Mouse (Mus musculus): ENCODE measurements around the gene Sytl3. TPM values are rescaled to one million over a fixed set of nuclear protein-coding genes. Genes with fewer than 3 reads are reported as not detected.
A peak's percentile ranks its signal among the peaks of the same experiment; 100 is the strongest.

Gene Sytl3
- polyA plus RNA-seq, 3 experiments from 2014 or later = 2.5 to 23.6 (median 3.9) TPM

DNA sequence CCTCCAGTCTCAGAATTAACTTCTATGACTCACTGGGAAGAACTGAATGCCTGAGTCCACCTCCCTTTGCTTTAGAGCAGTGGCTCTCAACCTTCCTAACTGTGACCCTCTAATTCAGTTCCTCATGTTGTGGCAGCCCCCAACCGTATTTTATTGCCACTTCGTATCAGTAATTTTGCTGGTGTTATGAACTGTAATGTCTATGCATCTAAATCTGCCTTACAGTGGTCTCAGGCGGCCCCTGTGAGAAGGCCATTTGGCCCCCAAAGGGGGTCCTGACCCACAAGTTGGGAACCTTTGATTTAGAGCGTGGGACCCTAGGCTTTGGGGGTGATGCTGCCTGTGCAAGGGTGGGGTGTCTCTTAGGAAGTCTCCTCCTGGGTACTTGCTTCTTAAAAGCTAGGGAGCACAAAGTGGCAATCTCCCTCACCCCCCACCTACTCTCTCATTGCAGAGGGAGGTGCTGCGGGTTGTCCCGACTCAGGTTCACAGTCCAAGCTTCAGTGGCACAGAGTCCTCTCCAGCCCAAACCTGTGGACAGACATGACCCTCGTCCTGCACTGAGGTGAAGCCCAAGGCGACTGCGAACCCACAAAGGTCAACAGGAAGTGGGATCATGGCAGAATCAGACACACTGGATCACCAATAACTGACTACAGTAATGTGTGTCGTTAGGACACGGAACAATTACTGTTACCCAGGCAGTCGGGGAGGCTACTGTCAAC is 78.5 kb downstream of the Sytl3 start:
- ATAC-seq = no peak

DNA sequence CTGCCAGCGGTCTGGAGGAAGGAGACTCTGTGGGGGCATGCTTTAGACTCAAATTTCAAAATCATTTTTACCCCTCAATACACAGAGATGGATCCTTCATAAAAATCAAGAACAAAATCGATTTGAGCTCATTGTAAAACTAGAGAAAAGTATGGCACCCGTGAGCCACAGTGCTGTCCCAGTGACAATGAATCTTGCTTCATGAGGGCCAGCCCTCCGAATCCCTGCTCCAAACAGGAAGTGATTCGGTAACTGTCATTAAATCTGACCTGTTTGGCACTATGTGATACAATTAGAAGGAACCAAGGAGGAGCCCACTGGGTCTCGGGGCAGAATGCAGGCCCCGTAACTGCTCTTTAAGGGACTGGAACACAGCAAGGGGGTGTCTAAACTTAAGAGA is 79.9 kb downstream of the Sytl3 start:
- ATAC-seq = no peak

DNA sequence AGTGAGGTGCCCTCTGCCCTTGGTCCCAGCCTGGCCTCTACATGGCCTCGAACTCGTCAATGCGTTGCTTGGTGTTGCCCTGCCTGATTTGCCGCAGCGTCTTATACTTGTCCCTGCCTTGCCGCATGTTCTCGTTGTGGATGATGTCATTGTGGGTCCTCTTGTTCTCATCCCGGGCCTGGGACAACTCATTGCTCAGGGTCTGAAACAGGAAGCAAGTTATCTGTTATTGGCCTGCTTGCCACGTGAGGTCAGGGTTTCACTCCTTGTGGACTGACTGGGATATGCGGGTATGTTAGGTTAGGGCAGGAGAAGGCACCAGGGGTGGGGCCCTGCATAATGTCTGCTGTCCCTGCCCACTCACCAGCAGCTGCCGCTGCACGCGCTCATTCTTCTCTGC is 80.4 kb downstream of the Sytl3 start:
- ATAC-seq = no peak

DNA sequence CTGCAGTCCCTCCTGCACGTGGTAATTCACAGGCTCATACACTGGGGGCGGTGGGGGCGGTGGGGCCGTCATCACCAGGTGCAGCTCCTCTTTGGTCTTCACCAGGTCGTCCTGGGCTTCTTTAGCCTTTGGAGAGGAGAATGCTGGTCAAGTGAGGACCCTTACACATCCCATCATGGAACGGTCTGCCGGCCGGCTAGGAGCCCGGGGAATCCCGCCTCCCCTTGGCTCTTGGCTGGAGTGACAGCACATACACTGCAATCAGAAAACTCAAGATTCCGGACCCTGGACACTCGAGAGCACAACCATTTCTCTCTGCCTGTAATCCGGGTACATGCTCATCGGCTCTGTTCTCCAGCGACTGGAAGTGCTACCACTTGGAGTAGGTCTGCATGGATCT is 80.9 kb downstream of the Sytl3 start:
- ATAC-seq = no peak

DNA sequence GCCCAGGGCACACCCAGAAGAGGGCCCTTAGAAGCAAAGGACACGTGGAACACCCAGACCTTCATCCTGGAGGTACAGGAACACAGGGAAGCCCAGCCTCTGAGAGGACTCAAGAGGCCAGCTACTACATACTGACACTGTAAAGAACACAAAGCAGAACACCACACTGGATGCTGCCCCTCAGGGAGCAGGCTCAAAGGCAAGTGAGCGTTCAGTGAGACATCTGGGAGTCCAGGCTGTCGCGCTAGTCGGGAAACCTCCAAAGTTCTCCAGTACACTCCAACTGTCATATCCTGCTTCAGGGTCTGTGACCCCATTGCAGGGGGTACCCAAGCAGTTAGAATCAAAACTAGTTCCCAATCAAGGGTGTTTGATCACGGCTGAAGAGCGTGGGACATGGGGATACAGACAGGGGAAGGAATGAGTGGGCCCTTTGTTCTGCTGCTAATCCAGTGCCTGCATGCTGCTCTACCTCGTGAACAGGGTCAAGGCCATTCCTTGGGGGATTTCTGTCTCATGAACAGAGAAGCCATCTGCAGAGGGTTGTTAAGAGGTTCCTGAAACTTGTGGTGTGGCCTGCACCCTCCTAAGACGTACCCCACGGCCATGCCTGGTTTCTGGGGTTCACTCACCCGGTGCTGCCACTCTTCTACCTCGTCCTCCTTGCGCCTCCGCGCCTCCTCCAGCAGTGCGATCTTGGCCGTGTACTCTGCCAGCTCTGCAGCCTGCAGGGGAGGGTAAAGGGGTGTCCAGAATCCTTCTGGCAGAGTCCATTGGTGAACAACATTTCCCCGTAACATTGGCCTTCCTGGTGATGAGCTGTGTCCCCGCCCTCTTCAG is 81.7 kb downstream of the Sytl3 start:
- no peak for ATAC-seq

DNA sequence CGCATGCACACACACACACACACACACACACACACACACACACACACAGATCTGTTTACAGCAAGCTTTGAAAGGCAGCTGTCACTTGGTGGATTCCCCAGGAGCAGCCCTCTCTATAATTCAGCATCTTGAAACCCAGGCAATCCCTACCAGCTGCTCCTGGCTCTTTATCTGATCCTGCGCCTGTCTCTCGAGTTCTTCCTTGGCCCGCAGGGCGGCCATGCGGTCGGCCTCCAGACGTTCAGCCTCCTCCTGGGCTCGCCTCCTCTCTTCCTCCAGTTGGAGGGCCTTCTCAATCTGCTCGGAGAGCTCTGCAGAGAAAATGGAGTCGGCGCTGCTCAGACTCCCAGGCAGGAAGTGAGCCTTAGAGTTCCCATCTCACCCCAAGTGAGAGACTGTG is 82.4 kb downstream of the Sytl3 start:
- ATAC-seq = no peak

DNA sequence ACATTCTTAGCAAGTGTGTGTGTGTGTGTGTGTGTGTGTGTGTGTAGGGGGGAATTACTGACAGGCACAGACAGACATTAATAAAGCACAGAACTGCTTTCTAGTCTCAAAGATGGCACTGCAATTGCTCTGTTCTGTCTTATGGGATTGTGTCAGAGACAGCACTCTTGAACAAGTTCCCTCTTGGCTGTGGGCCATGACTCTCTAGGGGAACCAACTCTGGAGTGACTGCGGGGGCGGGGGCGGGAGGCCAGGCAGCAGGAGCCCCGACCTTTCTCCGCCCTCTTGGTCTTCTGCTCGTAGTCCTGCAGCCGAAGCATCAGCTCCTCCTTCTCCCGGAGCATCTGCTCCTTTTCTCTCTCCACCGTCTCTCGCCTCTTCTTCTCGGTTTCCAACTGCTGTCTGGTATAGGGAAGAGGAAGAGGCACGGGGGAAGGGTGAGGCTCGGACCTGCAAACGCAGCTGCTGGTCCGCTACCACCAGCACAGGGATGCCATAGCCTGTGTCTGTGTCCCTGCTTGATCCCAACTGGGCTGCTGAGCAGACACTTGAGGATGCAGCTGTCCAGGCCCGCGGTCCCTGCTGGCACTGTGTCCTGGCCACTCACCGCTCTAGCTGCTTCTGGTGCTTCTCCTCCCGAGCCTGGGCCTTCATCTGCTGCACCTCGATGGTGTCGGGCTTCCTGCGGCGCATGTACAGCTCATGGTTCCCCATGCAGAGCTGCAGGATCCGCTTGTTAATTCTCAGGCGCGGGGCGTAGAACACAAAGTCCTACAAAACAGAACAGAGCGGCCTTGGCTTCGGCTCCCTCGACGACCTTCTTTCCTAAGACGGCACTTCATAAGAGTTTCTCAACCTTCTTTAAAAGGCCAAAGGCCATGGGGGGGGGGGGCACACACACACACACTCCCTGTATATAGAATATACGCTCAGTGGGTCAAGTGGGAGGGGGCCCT is 83.5 kb downstream of the Sytl3 start:
- ATAC-seq = no peak

DNA sequence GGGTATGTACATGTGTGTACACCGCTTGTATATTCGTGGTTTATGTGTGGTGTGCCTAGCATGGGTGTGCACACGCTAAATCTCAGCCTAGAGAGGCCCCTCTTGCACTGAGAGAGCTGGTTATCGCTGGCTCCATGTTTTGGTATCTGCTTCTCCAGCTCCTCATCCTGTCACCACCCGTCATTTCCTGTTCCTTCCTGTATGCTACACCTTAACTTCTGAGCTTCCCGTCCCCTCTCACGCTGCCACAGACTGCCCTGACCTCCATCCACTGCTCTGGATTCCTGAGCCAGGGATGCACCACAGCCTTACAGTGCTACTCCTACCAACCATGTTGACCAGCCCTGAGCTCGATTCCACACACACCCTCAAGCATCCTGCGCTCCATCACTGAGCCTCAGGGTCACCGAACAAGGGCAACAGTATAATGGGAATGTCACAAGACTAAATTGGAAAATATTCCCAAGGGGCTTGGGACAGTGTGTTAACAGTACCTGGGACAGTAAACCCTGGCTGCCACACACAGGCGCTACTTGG is 84.2 kb downstream of the Sytl3 start:
- peak; percentile 26 for ATAC-seq

DNA sequence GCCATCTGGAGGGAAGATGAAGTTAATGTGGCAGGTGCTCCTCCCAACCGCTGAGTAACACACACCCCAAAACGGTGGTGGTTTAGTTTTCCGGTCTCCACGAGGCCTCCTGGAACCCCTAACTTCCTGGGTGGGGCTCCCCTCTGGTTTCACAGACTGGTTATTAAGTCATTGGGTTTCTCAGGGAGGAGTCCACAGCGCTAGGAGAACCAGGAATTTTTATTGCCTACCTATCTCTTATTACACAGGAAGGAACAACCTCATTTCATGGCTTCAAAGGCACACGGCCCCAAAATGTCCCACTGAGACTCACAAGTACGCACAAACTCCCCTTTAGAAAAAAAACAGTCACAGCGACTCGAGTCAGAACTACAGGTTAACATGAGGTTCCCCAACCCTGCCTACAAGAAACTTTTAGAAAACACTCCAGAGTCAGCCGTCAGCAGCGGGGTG is 84.9 kb downstream of the Sytl3 start:
- ATAC-seq = peak; percentile 82

DNA sequence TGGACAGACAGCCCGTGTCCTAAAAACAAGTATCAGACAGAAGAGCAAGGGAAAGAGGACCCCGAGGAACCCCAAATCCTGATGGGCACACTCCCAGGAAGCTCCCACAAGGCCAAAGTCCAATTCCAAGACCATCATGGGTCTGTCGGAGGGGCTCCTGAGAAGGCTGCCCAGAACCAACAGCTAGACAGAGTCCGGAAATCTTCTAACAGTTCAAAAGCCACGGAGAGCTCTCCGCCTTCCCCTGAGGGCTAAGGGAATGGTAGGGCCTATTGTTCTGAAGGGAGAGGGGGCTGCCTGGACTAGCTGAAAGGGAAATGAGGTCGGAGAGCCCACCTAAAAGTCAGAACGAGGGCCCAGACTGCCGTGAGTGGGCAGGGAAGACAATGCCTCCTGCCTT is 85.5 kb downstream of the Sytl3 start:
- ATAC-seq = no peak

DNA sequence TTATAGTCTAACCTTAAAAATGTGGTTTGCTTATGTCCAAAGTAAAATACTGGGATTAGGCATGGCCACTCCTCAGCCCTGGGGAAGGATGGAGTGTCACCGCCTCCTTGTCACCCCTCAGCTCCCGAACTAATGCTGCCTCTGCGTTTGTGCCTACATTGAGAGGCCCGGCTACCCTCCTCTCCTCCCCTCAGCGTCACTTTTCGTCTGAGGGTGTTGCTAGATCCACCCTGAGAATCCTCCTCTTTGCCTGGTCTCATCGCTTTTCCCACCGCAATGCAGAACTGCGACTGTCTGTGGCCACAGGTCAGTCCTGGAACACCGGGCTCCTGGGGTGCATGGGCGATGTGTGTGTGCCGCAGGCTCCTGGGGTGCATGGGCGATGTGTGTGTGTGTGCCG is 86.0 kb downstream of the Sytl3 start:
- no peak for ATAC-seq

DNA sequence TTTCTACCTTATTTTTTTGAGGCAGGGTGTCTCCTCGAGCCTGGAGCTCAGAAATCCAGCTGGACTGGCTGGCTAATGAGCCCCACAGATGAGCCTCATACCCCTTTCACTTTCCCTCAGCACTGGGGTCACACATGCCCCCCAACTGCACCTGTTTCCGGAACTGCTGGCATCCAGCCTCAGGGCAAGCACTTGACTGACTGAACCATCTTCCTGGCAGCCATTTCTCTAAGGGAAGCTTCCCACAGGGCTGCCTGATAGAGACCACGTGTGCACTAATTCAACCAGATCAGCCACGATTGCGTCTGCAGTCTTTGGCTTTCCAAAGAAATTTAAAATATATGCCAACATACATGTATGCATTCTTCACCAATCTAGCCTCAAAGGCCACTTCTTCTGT is 86.6 kb downstream of the Sytl3 start:
- no peak for ATAC-seq

DNA sequence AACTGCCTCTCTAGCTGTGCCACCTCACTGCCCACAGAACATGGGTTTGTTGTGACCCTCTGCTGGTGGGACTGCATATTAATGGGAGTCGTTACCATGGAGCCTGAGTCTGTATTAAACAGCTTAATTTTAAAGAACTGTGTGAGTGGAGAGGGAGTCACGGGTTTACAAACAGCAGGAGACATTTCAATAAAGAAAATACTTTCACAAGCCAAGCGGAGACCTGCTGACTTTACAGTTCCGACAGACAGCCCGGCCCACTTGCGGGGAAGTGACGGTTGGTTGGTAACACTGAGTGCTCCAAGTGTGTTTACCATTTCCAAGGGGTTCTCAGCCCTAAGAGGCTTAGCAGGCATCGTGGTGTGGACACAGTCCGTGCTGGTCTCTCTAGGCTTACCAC is 87.1 kb downstream of the Sytl3 start:
- peak; percentile 19 for ATAC-seq

DNA sequence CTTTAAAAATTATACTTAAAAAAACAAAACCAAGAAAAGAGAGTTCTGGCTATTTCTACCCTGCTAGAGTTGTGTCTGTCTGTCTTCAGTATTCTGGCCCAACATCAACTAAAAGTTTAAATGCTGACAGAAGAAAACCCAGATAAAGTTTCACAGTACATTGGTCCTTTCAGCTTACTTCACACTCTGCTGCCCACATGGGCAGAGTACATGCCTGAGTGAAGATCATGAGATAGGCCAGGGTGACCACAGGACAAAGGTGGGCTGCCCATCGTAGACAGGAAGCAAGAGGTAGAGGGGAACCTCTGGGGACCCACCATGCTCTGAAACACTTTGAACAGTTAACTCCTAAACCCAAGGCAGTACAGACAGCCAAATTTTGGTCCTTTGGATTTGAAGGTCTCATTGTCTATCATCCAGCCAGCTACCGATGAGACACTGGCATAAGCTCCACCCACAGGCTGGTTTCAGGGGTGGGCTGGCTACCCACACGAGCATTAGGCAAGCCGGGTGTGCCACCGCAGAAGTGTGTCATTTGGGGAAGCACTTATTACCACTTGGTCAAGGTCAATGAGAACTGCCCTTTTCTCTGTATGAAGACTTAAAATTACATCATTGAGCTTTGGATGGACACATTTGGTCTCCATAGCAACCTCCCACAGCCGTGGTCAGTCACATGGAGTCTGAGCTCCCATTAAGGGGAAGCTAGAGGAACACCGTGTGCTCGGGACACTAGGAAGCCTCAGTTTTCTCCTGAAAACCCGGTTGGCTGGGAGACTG is 87.7 kb downstream of the Sytl3 start:
- no peak for ATAC-seq

DNA sequence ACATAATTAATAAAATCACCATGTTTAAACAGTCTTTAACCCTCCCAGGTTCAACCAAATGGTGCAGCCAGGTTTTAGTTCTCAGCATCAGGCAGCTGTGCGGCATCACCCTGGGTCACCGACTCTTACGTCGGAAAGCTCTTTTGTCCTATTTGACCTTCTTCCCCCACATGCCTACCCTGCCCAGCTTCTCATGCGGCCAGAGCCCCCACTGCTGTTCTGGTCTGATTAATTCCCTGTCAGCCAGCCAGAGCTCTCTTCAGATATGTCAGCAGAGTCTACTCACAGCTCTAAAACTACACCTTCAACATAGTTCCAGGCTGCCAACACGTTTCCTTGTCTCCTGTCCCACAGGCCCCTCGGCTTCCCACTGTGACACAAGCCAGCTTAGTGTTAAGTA is 88.6 kb downstream of the Sytl3 start:
- no peak for ATAC-seq

DNA sequence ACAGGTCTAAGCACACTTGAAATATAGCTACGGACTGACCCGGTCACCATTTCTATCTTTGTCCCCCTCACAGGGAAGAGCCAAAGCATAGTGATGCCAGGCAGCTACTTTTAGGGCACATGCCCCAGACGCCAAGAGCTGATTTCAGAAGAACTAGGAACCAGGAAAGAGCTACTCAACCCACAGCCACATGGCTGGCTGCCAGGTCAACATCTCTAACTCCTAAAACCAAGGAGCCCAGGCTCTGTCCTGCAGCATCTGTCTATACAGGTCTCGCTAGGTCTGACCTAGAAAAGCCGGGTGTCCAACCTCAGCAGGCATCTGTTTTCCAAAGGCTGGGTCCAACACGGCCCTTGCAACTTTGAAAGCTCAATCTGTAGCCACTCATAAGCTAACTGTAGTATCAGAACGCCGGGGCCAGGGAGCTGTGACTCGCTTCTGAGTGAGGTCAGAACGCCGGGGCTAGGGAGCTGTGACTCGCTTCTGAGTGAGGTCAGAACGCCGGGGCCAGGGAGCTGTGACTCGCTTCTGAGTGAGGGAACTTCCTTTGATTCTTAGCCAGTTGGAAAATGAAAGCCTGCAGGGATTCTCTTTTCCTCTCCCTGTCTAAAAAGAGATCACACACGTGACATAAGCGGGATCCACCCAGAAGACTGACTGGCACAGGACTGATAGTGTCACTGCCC is 90.0 kb downstream of the Sytl3 start:
- no peak for ATAC-seq

DNA sequence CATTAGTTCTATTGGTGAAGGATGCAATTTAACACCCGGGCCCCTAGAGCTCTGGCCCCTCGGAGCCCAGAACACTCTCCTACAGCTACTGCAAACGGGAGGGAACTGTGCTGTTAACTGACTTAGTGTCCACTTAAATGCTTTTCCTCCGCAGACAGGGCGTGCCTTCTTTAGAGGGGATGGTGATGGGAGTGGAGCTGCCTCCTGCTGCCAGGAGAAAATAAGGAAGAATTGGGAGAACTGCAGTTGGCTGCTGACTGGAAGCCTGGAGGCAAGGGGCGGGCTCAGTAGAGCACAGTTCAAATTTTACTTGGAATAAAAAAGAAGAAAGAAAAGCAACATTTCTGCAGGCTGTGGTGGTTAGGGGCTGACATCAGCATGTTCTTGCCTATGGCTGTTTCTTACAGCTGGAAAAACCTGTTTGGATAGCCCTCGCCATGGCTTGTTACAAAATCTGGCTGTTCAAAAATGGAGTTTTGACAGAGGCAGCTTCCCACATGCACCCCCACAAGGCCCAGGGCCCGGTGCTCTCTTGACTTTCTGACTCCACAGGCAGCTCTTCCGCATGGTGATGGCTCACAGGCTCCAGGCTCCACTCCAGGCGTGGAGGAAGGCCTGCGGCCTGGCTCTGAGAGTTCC is 92.4 kb downstream of the Sytl3 start:
- no peak for ATAC-seq

DNA sequence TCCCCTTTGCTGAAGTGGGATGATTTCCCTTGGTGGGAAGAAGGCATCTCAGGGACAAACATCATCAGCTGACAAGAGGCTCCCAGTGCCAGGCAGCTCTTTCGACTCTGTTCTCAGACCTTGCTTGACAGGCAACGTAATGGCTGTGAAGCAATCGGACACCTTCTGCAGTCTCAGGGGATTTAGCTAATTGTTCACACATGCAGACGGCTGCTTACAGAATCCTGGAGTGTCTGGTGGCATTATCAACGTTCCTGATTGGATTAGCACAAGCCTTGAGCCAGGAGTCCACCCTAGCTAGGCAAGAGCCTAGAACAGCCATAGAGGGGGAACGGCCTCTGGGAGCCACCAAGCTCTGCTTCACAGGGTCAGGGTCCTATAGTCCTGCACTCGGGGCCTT is 93.5 kb downstream of the Sytl3 start:
- ATAC-seq = no peak

DNA sequence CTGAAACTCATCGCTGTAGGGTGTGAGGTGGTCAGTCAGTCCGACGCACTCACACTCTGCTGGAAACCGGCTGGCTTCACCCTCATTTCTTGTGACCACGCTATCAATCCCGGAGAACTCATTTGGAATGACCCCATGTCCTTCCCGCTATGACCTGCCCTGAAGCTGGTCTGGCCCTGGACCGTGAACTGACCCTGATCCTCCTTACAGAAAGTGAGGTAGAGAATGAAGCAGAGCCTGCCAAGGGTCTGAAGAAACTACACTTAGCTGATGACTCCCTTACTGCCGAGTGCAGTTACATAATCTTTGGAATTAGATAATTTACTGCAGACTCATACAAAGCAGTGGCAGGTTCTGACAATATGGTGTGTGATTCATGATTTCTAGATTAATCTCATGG is 96.3 kb downstream of the Sytl3 start:
- no peak for ATAC-seq

DNA sequence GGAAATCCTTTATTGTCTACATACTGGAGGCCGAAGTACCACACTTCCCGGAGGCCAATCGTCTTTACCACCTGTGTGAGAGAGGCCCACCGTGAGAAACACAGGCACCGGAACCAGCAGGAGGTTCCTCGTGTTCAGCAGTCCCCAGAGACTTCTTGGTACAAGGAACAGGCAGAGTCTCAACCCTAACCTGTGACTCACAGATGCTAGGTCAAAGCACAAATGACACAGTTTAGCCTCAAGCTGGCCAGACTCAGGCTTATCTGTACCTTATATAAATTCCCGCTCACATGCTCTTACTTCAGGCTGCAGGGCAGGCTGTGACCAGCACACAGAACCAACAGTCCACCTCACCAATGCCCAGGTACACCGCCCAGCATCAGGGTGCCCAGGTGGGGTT is 97.0 kb downstream of the Sytl3 start:
- ATAC-seq = no peak

DNA sequence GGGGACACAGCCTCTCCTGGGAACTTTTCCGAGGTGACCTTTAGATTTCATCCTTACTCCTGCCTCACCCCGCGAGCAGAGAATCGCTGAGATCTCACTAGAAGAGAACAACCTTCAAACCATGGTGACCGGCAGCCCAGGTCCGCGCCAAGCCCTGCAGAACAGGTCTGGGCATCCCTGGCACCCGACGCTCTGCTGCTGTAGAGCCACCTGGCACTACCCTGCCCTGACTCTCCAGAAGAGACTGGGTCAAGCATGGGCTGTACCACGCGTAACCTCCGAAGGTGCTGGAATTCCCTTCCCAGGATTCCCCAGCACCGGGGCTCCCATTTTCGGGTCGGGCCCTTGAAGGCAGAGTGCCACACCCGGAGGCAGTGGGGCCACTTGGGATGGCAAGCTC is 99.0 kb downstream of the Sytl3 start:
- no peak for ATAC-seq

All from inflammation-experienced regulatory T-cells, adult 6 months (primary cell).